Mouse (Mus musculus) cerebral cortex, adult 2 months (tissue): Measurements from ENCODE around the gene Wipf3.

Source experiments
- WGBS: fragments of 180-500 bp; shearing (Covaris S2); methylation state at CpG from one replicate; pipeline ENCODE4 v1.1.7; 2018; 5-methylcytosine and 5-hydroxymethylcytosine counted together

The Wipf3 gene

GRCm38 (mm10) chr6:54432191-54432590, 2.8 kb downstream of the Wipf3 start:
- WGBS: 70% methylated on average over 9 of the region's 9 CpGs

DNA sequence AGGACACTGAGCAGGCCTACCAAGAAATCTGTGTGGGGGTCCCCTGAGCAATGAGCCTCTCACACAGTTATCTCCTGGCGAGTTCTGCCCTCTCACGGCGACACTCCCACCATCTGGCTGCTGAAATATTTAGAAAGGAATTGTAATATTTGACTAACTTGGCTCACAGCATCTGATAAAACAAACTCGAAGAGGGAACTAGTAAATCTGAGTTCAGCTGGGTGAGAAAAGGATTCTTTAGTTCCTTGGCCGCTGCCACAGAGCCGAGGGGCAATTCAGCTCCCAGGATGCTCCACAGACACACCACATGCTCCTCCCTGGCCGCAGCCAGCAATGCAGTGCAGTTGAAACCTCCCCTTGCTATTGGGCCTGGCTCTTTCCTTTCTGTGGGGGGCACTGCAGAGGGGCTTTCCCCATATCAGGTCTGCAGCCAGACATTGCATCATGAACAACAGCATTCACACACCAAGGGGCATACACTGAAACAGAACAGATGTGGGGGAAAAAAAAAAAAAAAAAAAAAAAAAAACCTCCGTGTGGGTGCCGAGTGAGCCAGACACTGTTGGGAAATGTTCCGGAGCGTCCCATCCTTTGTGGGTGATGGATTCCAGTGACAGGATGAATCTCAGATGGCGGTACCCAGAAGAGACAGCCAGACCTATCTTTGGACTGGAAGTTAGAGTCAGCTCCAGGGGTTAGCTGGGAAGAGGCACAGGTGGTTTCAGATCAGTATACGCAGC, 3.6 kb downstream of the Wipf3 start:
- WGBS: 44% methylated on average over 13 of the region's 13 CpGs

GRCm38 (mm10) chr6:54434171-54434570, 4.8 kb downstream of the Wipf3 start:
- 40% methylated on average over 2 of the region's 2 CpGs for WGBS

GRCm38 (mm10) chr6:54435663-54436062, 6.3 kb downstream of the Wipf3 start:
- WGBS: 43% methylated on average over 7 of the region's 7 CpGs

- 82% methylated on average over 5 of the region's 5 CpGs for WGBS
Measured at GRCm38 (mm10) chr6:54436286-54436685, 6.9 kb downstream of the Wipf3 start.

DNA sequence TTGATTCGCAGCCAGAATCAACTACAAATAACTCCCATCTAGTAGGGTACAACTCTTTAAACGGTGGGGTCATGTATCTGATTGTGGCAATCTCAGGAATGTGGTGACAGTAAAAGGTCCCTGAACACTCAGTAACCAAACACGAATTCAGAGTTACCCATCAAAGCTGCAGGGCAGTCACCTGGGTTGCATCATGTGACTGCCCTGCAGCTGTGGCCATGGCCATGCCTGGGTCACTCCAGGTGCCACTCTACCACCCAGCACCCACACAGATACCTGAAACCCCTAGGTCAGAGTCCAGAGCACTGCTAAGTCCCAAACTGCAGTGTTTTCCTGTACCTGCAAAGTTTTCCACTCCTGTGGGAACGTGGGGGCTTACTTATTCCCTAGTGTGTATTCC, 9.1 kb downstream of the Wipf3 start:
- WGBS: 85% methylated on average over 4 of the region's 4 CpGs

- 91% methylated on average over 6 of the region's 6 CpGs for whole genome bisulfite sequencing
Measured at GRCm38 (mm10) chr6:54440658-54441057, 11.3 kb downstream of the Wipf3 start.

DNA sequence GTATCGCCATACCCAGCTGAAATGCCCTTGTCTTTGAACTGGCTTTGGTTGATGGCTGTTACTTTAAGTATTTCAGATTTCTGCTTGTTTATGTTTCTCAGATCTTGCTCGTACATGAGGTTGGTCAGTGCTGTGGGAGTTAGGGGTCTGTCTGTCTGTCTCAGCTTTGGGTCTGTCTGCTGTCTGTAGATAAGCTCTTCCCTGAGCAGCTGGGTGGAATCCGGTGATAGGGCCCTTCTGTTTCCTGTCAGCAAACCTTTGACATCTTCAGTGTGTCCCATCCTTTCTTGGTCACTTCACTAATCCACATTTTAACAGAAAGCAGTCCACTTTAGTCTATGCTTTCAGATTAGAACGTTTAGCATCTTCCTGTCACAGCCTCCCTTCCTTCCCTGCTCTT, 14.3 kb downstream of the Wipf3 start:
- WGBS: 75% methylated on average over 4 of the region's 4 CpGs

DNA sequence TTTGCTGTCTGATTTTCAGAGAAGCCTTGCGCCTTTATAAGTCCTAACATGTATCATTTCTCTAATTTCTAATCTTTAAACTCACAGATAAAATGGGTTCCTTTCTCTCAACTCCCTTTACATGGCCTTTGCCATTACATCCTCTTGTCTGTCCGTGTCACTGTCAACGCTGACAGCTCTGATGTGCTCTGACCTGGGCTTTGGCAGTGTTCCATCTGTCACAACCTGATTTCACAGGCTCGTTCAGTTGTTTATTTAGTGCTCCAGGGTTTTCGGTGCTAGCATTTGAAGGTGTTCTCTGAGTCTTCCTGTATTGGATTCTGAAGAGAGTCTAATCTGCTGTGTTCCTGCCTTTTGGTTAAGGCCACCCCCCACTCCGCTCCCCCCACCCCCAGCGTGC, 14.7 kb downstream of the Wipf3 start:
- 65% methylated on average over 7 of the region's 7 CpGs for WGBS

DNA sequence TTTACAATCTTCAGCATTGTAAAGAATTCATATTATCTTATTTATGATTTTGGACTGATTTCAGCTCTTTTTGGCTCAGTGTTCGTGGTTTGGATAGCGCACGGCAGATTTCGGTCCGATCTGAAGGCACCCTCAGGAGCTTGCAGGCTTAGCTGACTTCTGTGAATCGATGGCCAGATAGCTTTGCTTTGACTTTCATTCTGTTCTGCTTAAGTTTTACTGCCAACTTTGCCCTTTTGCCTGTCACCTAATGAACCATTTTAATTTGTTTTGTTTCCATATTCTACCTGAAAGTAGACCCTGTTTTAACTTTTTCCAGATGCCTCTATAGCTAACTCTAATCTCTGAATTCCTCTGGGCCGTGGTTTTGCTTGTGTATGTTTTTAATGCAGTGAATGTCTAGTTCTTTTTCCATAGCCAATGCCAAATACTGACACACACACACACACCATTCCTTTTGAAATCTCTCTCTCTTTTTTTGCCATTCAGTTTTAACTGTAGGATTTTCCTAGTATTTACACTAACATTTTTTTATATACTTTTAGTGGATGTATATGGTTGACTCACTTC, 15.9 kb downstream of the Wipf3 start:
- 90% methylated on average over 7 of the region's 7 CpGs for WGBS

DNA sequence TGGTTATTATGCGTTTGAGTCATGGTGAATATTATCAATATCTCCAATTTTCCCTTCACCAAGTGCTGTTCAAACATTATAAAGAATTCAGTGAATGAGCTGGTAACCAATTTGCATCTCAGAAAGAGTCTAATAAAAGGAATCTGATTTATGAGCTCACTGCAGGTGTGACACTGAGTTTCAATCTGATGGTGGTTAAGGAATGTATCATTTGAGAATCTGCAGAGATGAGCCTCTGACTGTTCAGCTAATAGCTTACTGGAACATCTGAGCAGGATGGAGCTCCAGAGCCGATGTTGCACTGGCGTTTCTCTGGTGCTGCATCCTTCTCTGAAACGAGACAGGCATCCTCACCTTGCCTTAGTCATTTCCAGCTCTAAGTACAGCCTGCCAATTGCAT, 17.9 kb downstream of the Wipf3 start:
- 65% methylated on average over 4 of the region's 4 CpGs for WGBS

GRCm38 (mm10) chr6:54459661-54460060, 30.3 kb downstream of the Wipf3 start:
- WGBS: 46% methylated on average over 7 of the region's 7 CpGs

DNA sequence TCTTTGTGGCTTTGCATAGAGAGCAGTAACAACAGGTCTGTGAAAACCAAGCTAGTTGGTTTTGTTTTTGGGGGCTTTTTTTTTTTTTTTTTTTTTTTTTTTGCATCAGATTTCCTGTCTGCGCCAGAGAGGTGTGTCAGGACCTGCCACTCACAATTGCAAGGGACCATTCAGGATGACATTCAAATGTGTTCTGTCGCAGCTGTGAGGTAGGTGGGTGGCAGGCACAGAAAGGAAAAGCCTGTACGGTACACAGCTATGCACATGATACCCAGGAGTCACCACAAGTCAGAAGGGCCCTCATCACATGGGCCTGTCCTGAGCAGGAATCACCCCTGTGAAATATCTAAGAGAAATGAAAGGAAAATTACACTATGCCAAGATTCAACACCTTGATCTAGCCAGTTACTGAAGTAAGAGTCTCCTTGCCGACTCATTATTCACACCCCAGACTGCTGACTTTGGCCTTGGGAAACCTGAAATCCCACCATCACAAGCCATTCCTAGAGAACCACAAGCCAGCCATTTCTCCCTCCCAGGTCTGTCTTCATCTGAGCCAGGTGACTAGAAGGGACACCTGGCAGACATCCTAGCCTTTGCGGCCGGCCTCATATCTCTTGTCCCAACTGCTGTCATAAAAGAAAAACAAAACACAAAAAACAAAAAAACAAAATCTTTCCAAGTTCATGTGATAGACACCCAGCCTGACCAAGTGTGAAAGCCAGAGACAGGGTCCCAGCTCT, 30.9 kb downstream of the Wipf3 start:
- 64% methylated on average over 6 of the region's 6 CpGs for WGBS

DNA sequence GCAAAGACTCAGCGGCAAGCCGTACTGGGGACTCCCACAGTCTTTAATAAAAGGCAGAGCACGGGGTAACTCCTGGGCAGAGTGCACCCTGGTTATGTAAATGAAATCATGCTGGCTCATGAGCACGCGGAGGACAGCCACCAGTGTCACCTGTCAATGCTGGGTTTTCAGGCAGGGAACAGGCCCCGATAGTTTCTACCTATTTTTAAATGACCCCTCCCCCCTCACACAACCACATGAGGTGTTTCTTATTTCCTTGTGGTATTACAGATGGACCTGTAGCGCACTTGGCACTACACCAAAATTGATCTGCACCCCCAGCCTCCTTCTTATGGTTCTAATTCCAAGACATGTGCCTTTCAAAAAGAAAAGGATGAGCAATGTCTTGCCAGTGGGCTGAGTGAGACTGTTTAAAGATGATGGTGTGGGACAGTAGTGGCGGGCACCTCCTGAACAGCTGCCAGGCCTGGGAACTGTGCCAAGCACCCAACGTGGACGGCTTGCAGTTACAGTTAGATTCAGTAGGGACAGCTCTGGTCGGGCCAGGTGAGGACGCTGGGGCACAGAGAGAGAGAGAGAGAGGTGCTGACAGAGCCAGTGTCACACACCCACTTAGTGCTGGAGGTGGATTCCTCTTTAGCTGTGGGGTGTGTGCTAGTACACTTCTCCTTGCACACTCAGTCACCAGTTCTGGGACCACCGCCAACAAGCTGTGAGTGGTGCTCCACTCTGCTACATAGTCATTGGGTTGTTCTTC, 31.7 kb downstream of the Wipf3 start:
- WGBS: 47% methylated on average over 13 of the region's 13 CpGs

DNA sequence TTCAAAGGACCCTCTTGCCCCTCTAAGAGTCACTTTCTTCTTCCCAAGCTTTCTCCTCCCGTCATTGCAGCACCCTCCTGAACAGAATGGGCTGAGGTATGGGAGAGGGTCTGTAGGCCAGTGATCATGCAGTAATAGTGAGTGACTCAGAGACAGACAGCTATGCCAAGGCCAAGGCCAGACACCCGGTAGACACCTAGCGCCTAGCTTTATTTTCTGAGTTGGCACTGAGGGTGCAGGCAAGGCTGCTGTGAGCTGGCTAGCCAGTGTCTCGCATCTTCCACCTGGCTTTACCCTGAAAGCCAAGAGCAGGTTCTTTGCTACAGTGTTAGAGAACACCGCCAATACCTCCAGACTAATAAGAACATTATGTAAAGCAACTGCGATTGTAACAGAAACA, 33.4 kb downstream of the Wipf3 start:
- WGBS: 78% methylated on average over 6 of the region's 6 CpGs

DNA sequence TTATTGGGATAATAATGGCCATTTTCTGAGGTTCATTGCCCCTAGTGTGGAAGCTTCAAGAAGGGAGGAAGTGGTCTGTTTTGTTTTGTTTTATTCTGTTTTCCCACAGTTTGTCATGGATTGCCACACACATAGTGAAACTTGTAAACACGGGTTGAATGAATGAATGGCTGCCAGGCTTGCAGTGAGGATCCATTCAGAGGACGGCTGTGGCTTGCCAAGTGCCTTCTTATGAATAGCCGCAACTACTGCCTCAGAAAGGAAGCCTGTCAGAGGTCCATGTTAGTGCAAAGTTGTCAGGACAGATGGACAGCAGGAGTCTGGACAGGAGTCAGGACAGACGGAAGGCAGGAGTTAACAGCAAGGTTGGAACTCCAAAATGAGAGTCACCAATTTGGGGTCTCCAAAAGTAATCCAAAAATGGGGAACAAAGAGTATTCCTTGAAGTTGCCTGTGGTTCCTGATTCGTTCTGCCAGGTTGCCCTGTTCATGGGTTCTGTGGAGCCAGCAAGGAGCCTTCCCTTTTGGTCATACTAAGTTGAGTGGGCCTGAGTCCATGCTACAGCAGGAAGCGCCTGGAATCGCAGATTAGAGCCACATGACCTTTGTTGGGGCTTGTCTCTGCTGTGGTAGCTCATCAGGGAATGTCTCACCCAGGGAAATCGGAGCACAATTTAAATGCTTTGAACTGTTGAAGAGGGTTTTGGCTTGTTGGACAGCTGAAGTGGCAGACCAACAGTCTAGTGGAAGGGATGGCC, 34.5 kb downstream of the Wipf3 start:
- 48% methylated on average over 8 of the region's 8 CpGs for WGBS

DNA sequence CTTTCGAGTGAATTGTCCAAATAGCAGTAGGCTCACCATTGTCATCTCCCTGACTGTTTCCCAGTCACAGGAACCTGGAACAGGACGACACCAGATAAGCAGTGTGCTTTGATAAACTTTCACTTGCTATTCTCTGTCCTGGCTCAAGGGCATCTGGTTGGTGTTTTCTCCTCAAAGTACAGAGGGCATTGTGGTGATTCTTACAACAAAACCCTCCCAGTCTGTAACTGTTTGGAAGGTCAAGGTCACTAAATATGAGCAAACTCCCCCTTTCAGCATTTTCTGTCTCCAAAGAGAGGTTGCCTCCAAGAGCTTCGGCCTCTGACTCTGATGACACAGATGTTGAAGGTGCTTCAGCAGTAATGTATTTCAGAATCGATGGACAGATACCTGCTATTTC, 35.5 kb downstream of the Wipf3 start:
- WGBS: 88% methylated on average over 4 of the region's 4 CpGs

DNA sequence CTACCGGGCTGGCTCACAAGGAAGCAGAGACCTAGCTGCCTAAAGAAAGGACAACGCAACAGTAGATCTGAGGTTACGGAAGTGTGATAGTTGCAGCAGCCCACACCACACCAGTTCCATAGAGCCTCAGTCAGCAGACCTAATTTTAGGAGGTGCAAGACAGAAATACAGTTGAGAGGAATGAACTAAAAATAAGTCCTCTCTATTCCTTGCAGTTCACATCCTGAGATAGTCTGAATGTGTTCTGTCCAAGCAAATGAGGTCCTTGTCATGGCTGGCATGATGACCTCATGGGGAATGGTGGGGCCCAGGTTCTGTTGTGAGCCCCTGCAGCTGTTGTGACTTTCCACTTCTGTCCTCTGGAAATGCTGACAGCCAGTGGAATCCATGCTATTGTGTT, 38.0 kb downstream of the Wipf3 start:
- 38% methylated on average over 3 of the region's 3 CpGs for WGBS

DNA sequence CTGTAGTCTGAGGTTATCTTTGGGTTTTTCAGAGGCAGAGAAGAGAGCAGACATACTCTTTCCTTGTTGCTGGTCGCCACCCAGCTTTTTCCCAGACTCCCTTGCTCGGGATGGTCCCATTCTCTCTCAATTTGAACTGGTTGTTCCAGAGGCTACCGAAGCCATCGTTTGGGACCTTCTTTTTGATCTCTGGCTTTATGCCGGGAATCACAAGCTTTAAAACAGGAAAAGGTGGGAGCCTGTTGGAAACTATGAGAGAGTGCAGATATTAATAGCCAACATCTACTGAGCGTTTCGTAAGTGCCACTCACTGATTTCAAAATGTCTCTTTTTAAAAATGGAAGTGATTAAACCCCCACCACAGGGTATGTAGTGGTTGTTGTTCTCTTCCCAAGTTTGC, 42.5 kb downstream of the Wipf3 start:
- WGBS: 50% methylated on average over 7 of the region's 7 CpGs

DNA sequence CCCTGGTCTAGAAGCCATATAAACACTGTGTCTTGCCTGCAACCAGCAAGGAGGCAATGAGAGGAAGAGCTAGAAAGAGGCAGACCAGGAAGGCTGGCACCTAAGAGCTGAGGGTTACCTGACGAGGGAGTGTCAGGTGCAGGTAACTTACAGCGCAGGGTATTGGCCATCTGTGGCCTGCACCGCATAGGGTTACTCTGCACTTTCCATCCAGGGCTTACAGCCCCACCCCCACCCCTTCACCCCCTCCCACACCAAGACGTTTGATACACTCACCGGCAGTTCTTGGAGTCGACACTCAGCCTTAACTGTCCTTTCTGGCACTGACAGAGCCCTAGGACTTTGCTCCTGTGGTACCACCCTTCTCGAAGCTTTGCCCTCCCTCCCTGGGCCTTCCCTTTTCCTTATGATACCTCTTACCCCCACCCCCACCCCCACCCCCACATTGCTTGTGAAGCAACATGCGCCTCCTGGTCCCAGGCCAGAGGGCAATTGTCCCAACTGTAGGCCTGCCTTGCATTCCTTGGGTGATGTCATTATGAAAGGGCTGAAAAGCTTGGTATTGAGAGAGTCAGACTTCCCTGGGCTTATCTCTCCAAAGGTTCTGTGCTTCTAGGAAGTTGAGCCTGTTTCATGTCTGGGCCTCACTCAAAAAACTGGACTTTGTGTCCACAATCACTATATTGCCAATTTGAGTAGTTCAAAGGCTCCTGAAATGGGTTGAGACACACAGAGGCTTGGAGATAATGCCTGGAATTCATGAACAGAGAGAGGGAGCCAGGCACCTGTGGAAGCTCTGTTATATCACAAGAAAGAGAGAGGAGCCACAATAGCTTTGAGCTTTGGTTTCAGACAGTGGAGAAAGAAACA, 43.7 kb downstream of the Wipf3 start:
- WGBS: 72% methylated on average over 8 of the region's 8 CpGs
